Mouse (Mus musculus) erythroblast, embryonic 14.5 days (primary cell): Measurements from ENCODE around the gene Gm49361. TPM values are rescaled to one million over a fixed set of nuclear protein-coding genes. Genes with fewer than 3 reads are reported as not detected.

Experiments used
- H3K27me3 ChIP-seq: 2 replicates; pipeline ENCODE4 v1.6.1; 2012; ENCODE audit warnings: inconsistent platforms; ENCODE audit not compliant: control insufficient read depth
- H3K36me3 ChIP-seq: 2 replicates; pipeline ENCODE4 v1.6.1; 2012; ENCODE audit warnings: mild to moderate bottlenecking, inconsistent platforms; ENCODE audit not compliant: control insufficient read depth
- H3K4me1 ChIP-seq: 2 replicates; pipeline ENCODE4 v1.6.1; 2012; ENCODE audit warnings: inconsistent platforms; ENCODE audit not compliant: control insufficient read depth
- H3K4me3 ChIP-seq: replicated peaks from 2 replicates; pipeline ENCODE3; 2012; ENCODE audit warnings: moderate library complexity, mild to moderate bottlenecking, inconsistent platforms
- H3K9me3 ChIP-seq: 2 replicates; pipeline ENCODE4 v1.6.1; 2012; ENCODE audit warnings: low read length, inconsistent platforms, mixed read lengths; ENCODE audit not compliant: control insufficient read depth
- GATA1 ChIP-seq: IDR thresholded peaks from 2 replicates; pipeline ENCODE4 v1.6.1; 2012; ENCODE audit warnings: low read length, inconsistent platforms, mixed read lengths
- TAL1 ChIP-seq: IDR thresholded peaks from 3 replicates; pipeline ENCODE4 v1.6.1; 2012; ENCODE audit warnings: low read length, inconsistent platforms, mixed read lengths
- polyA plus RNA-seq: library from polyadenylated mRNA; stranded (reverse); fragments of >175 nt; gene quantifications from 2 replicates; pipeline ENCODE4 v1.2.3, GENCODE M21; 2012

Gene Gm49361
- polyA plus RNA-seq, 1 experiment = 0.20 TPM

DNA sequence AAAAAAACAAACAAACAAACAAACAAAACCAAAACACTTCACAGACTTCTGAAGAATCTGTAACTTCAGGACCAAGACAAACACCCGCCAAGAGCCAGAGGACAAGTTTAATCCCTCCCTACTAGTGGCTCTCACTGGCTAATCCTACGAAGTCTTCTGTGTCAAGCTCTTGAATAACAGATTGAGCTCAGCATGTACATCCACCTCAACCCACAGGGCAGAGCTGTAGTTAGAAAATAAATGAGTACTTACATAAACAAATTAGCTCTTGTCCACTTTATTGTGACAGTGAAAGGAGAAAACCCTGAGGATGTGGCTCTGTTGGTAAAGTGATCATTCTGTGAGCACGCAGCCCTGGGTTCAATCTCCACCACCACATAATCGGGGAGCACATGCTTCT is 124.2 kb downstream of the Gm49361 start:
- Histone ChIP-seq H3K36me3 (peaks cover 85% of the 10 kb centered on the region), H3K4me1 (peaks cover 19% of the 10 kb centered on the region), H3K9me3 (no peaks in the 10 kb centered on the region), H3K4me3 (no peak overlapping the region), H3K27me3 (no peaks in the 10 kb centered on the region)
- TF ChIP-seq GATA1 = no peak
- TF ChIP-seq TAL1 = no peak

DNA sequence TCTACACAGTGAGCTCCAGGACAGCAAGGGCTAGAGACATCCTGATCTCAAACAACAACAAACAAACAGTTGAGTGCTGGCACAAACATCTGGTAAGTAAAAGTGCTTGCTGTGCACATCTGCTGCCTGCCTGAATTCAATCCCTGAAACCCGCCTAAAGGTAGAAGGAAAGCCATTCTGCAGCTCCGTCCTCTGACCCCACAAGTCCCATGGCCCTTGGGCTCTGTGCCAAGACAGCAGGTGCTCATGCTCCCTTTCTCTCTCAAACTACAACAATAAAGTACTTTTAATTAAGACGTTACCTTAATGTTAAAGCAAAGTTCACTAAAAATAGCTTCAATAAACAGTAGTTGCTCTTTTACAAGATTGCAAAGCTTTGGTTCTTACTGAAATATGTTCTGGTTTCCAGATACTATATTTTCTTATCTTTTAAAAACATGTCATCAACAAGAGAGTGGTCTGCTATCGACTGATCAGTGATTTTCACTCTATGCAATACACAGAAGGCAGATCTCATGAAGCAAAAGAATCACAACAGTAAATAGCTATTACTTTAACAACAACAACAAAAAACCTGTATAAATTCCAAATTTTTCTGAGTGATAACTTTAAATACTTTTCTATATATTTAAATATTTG is 125.2 kb downstream of the Gm49361 start:
- Histone ChIP-seq H3K9me3 (no peaks in the 10 kb centered on the region), H3K4me1 (peaks cover 19% of the 10 kb centered on the region), H3K27me3 (no peaks in the 10 kb centered on the region), H3K36me3 (peaks cover 83% of the 10 kb centered on the region), H3K4me3 (no peak overlapping the region)
- TF ChIP-seq GATA1 (no peak), TAL1 (no peak)

DNA sequence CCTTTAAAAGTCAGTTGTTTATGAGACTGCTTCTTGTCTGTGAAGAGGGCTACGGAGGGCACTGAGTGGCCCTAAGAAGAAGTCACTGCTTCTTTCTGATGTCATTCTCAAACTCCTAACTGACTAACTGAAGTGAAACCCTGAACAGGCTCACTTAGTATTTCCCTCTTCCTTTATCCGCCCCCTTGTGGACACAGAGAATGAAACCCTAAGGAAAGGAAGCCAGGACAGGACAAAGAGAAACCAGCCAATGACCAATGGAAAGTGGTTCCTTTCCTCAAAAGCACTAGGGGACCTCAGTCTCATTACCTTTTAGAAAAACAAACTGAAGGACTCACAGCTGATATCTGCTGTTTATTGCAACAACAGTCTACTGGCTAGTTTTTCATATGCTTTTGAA is 126.4 kb downstream of the Gm49361 start:
- TF ChIP-seq TAL1 (no peak), GATA1 (no peak)
- no peak overlapping the region for H3K4me3 ChIP-seq
- no peaks in the 10 kb centered on the region for H3K27me3 ChIP-seq
- peaks cover 79% of the 10 kb centered on the region for H3K36me3 ChIP-seq
- no peaks in the 10 kb centered on the region for H3K9me3 ChIP-seq
- peaks cover 19% of the 10 kb centered on the region for H3K4me1 ChIP-seq

DNA sequence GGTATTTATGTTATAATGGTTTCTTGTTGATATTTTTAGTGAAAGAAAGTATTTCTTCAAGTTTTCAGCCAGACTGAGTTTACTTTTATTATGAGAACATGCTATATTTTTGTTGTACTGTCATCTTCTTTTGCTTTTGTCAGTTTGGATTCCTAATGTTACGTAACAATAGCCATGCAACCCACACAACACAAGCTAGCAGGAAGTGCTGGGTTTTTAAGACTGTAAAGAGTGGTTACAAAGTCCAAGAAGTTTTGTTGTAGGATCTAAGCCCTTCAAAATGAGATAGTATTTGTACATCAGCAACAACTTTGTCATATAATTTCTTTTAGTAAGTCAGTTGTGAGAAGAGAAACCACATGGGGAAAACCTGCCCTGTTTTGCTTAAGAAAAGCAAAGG is 128.2 kb downstream of the Gm49361 start:
- Histone ChIP-seq H3K9me3 (no peaks in the 10 kb centered on the region), H3K27me3 (no peaks in the 10 kb centered on the region), H3K36me3 (peaks cover 75% of the 10 kb centered on the region), H3K4me1 (peaks cover 5% of the 10 kb centered on the region), H3K4me3 (no peak overlapping the region)
- no peak for TF ChIP-seq GATA1
- TF ChIP-seq TAL1 = no peak

DNA sequence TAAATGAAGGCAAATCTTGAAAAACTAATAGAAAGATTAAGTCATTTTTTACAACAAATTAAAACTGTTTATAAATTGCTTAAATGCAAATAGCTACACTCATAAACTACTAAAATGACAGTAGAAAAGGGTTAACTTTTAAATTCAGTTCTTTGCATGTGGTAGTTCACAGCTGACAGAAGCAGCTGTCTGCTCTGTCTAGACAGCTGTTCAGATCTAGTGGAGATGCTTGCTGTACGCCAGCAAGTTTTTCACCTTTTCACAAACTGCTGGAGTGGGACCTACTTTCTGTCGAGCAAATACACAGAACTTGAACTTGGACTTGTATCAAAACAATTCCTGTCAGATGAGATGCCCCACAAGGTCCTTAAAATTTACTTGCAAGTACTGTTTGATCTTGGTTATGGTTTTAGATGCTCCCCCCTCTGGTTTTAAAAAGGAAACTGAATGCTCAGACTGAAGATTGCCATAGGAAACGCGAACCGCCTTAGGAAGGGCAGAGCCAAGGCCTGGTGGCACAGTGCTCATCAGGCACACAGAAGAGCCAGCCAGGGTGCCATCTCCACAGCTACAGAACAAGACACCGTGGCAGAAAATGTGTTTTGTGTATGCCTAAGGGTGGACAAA is 129.5 kb downstream of the Gm49361 start:
- Histone ChIP-seq H3K36me3 (peaks cover 71% of the 10 kb centered on the region), H3K9me3 (no peaks in the 10 kb centered on the region), H3K27me3 (no peaks in the 10 kb centered on the region), H3K4me1 (no peaks in the 10 kb centered on the region; the same call in 1 of the 2 replicates), H3K4me3 (no peak overlapping the region)
- TF ChIP-seq TAL1 = no peak
- TF ChIP-seq GATA1 = no peak

DNA sequence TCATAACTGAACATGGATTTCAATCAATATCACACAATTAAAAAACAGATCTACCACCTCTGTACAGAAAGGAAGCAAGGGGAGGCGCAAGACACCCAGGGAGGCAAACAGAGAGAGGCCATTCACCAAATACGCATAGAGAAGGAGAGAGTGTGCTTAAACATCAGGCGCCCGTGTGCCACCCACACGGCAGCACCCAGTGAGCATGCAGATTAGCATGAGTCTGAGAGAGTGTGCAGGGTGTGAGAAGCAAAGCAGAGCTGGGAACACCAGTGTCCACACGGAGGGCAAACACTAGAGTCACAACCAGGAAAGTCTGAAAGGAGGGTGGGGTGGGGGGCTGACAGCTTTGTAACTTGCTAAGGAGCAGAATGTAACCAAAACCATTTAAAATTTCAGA is 130.1 kb downstream of the Gm49361 start:
- H3K4me1 ChIP-seq = no peaks in the 10 kb centered on the region; the same call in 1 of the 2 replicates
- no peak for TF ChIP-seq GATA1
- no peak for TF ChIP-seq TAL1
- no peak overlapping the region for H3K4me3 ChIP-seq
- H3K9me3 ChIP-seq = no peaks in the 10 kb centered on the region
- peaks cover 74% of the 10 kb centered on the region for H3K36me3 ChIP-seq
- no peaks in the 10 kb centered on the region for H3K27me3 ChIP-seq

DNA sequence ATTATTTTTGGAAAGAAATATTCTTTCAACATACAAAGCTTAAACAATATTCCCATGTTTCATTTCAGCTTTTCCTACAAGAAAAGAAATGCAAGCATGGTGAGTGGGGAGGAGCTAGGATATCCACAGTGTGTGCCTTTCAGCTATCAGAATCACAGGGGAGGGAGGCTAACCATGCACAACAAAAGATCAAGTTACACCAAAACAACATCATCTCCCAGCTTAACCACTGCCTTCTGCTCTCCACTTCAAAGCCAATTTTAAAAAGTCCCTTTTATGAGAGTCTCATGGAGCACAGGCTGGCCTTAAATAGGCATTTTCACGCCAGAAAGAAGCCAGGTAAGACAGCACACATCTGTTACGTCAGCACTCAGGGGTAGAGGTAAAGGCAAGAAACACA is 134.9 kb downstream of the Gm49361 start:
- Histone ChIP-seq H3K27me3 (no peaks in the 10 kb centered on the region), H3K4me3 (no peak overlapping the region), H3K4me1 (peaks cover 7% of the 10 kb centered on the region), H3K9me3 (no peaks in the 10 kb centered on the region), H3K36me3 (peaks cover 66% of the 10 kb centered on the region)
- TF ChIP-seq TAL1 = no peak
- no peak for TF ChIP-seq GATA1

DNA sequence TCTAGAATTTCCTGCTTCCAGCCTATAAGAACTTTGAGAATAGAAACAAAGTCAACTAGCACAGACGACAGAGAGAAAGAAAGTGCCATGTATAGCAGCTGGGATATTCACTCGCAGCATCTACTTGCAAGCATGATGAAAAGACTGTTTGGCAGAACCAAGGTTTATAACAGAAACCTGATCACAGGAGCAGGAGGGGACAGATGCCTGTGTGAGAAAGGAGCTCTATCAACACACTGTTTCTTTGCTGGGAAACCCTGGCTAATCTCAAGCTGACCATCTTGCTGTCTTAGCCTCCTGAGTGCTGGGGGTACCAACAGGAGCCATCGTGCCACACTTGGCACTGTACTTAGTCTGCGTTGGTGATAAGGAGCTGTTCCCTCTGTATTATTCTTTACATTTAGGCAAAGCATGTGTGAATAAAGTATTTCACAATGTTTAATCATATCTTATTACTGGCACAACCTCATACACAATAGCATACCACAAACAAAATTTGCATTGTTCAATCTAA is 136.0 kb downstream of the Gm49361 start:
- Histone ChIP-seq H3K9me3 (no peaks in the 10 kb centered on the region), H3K4me3 (no peak overlapping the region), H3K4me1 (peaks cover 7% of the 10 kb centered on the region), H3K27me3 (no peaks in the 10 kb centered on the region), H3K36me3 (peaks cover 63% of the 10 kb centered on the region)
- TF ChIP-seq TAL1 (no peak), GATA1 (no peak)

DNA sequence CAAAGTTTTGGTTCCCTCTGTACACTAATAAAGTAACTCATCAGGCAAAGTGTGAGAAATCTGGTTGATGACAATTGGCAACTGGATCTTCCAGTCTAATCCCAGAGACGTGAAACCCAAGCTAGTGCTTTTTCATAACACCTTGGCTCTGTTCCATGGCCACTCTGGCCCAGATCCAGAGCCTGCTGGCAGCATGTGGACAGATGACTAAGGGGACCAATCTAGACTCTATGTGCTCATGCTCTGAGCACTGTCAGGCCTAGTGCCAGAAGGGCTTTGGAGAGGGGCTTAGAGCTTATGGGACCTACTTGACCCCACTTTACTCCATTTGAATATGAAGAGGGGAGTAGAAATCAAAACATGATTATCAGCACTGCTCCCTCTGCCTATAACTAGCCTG is 138.4 kb downstream of the Gm49361 start:
- Histone ChIP-seq H3K4me3 (no peak overlapping the region), H3K36me3 (peaks cover 72% of the 10 kb centered on the region), H3K4me1 (peaks cover 7% of the 10 kb centered on the region), H3K27me3 (no peaks in the 10 kb centered on the region), H3K9me3 (no peaks in the 10 kb centered on the region)
- no peak for TF ChIP-seq TAL1
- TF ChIP-seq GATA1 = no peak
